Comparison of ENCODE assay signal across 1 mouse cellular context in genomic region chr1:185331983-185332430, GRCm38 (mm10).
TF ChIP-seq lines count a peak whose summit lies in the region.

TSS of gene Bpnt1 (plus strand) at chr1:185332149.

TF ChIP-seq in CH12.LX, 34 proteins besides CTCF, POLR2A, EP300 and RAD21 (continued from another document):
- TF ChIP-seq KAT2A (IDR thresholded peaks at IDR 0.05; ENCODE audit: insufficient replicate concordance, low read length): 0 out of 2 replicates have a peak, but pooled peaks have one; percentile 34
